Mouse (Mus musculus) bone marrow macrophage, adult 2 months (primary cell): ENCODE data around the gene Ccdc92b.

Source experiments
- CTCF ChIP-seq: IDR thresholded peaks from 2 replicates; pipeline ENCODE4 v1.5.1; 2012; ENCODE audit warnings: low read depth, mild to moderate bottlenecking, low read length, moderate library complexity
- POLR2A ChIP-seq: IDR thresholded peaks from 2 replicates; pipeline ENCODE4 v1.6.1; 2012; ENCODE audit warnings: mild to moderate bottlenecking, low read depth, low read length, borderline replicate concordance

- TF ChIP-seq CTCF (no peak), POLR2A (no peak)
Observed at GRCm38 (mm10) chr11:74671013-74671412, 51.6 kb downstream of the Ccdc92b start.
